Mouse (Mus musculus) megakaryocyte, embryonic 14.5 days (primary cell): ENCODE measurements around the gene Rnf34.

Experiments
- FLI1 ChIP-seq: IDR thresholded peaks from 2 replicates; pipeline ENCODE4 v1.6.1; 2012; ENCODE audit warnings: low read length, inconsistent platforms, mixed read lengths
- GATA1 ChIP-seq: IDR thresholded peaks from 3 replicates; pipeline ENCODE4 v1.6.1; 2012; ENCODE audit warnings: mixed read lengths, low read length, inconsistent platforms, borderline replicate concordance

GRCm38 (mm10) chr5:122823976-122824375, 25.9 kb upstream of the Rnf34 start:
- TF ChIP-seq GATA1, result no peak
- TF ChIP-seq FLI1, result no peak
